Mouse (Mus musculus): ENCODE measurements around the gene Smim11. TPM values are rescaled to one million over a fixed set of nuclear protein-coding genes. Genes with fewer than 3 reads are reported as not detected.

The Smim11 gene
- polyA plus RNA-seq, 1 experiment from 2014 or later = 145 TPM

- 28% methylated on average over 27 of the region's 27 CpGs for WGBS
- H3K27ac ChIP-seq = no peak overlapping the region
- H3K36me3 ChIP-seq (ENCODE audit: insufficient read depth, low read length) = no peaks in the 10 kb centered on the region
- peak; percentile 85 for DNase-seq (ENCODE audit: low spot score)
- H3K4me3 ChIP-seq (replicated peaks; ENCODE audit: low read depth, low read length) = no peak overlapping the region
- H3K4me2 ChIP-seq (ENCODE audit: low read length) = peak overlapping the region; percentile 41
- H3K4me1 ChIP-seq (replicated peaks; ENCODE audit: insufficient read depth, low read length) = 0 out of 2 replicates have a peak, but pooled peaks cover 3% of the 10 kb centered on the region
- H3K9me3 ChIP-seq (replicated peaks; ENCODE audit: low read length) = no peaks in the 10 kb centered on the region
- no peaks in the 10 kb centered on the region for H3K27me3 ChIP-seq (ENCODE audit: insufficient read depth, low read length)
- peak; percentile 85 for TF ChIP-seq CTCF (IDR thresholded peaks at IDR 0.05; ENCODE audit: low read depth)
- peak; percentile 52; the same call in 1 of the 2 replicates for ATAC-seq (replicated peaks; ENCODE audit: low FRiP score, low read depth)
- H3K9ac ChIP-seq (ENCODE audit: low read depth, low read length) = no peak overlapping the region
Observed at GRCm38 (mm10) chr16:92340612-92341511, 39.8 kb downstream of the Smim11 start.

GRCm38 (mm10) chr16:92345177-92345576 lies 44.1 kb downstream of the Smim11 start:
- TF ChIP-seq CTCF (IDR thresholded peaks at IDR 0.05; ENCODE audit: low read depth) = no peak
- Histone ChIP-seq H3K4me2 (ENCODE audit: low read length) (no peak overlapping the region), H3K9me3 (replicated peaks; ENCODE audit: low read length) (no peaks in the 10 kb centered on the region), H3K9ac (ENCODE audit: low read depth, low read length) (no peak overlapping the region), H3K4me3 (replicated peaks; ENCODE audit: low read depth, low read length) (no peak overlapping the region), H3K27me3 (ENCODE audit: insufficient read depth, low read length) (no peaks in the 10 kb centered on the region), H3K4me1 (replicated peaks; ENCODE audit: insufficient read depth, low read length) (0 out of 2 replicates have a peak, but pooled peaks cover 2% of the 10 kb centered on the region), H3K27ac (no peak overlapping the region), H3K36me3 (ENCODE audit: insufficient read depth, low read length) (no peaks in the 10 kb centered on the region)
- 48% methylated on average over 11 of the region's 11 CpGs for WGBS
- ATAC-seq (replicated peaks; ENCODE audit: low FRiP score, low read depth) (no peak), DNase-seq (ENCODE audit: low spot score) (no peak)

GRCm38 (mm10) chr16:92346297-92346916 lies 45.3 kb downstream of the Smim11 start:
- H3K27ac ChIP-seq = no peak overlapping the region
- H3K36me3 ChIP-seq (ENCODE audit: insufficient read depth, low read length) = no peaks in the 10 kb centered on the region
- no peak overlapping the region for H3K4me3 ChIP-seq (replicated peaks; ENCODE audit: low read depth, low read length)
- 80% methylated on average over 13 of the region's 13 CpGs for WGBS
- no peaks in the 10 kb centered on the region for H3K9me3 ChIP-seq (replicated peaks; ENCODE audit: low read length)
- DNase-seq (ENCODE audit: low spot score) (no peak), ATAC-seq (replicated peaks; ENCODE audit: low FRiP score, low read depth) (no peak)
- no peaks in the 10 kb centered on the region for H3K27me3 ChIP-seq (ENCODE audit: insufficient read depth, low read length)
- no peak overlapping the region for H3K4me2 ChIP-seq (ENCODE audit: low read length)
- no peak overlapping the region for H3K9ac ChIP-seq (ENCODE audit: low read depth, low read length)
- no peak for TF ChIP-seq CTCF (IDR thresholded peaks at IDR 0.05; ENCODE audit: low read depth)
- no peaks in the 10 kb centered on the region for H3K4me1 ChIP-seq (replicated peaks; ENCODE audit: insufficient read depth, low read length)

- Histone ChIP-seq H3K9me3 (replicated peaks; ENCODE audit: low read length) (no peaks in the 10 kb centered on the region), H3K4me3 (replicated peaks; ENCODE audit: low read depth, low read length) (no peak overlapping the region), H3K27ac (no peak overlapping the region), H3K4me1 (replicated peaks; ENCODE audit: insufficient read depth, low read length) (no peaks in the 10 kb centered on the region), H3K9ac (ENCODE audit: low read depth, low read length) (no peak overlapping the region), H3K27me3 (ENCODE audit: insufficient read depth, low read length) (no peaks in the 10 kb centered on the region), H3K4me2 (ENCODE audit: low read length) (no peak overlapping the region), H3K36me3 (ENCODE audit: insufficient read depth, low read length) (no peaks in the 10 kb centered on the region)
- ATAC-seq (replicated peaks; ENCODE audit: low FRiP score, low read depth) = peak; percentile 56; the same call in 1 of the 2 replicates
- DNase-seq (ENCODE audit: low spot score) = no peak
- 52% methylated on average over 12 of the region's 12 CpGs for WGBS
- TF ChIP-seq CTCF (IDR thresholded peaks at IDR 0.05; ENCODE audit: low read depth) = no peak
Observed at GRCm38 (mm10) chr16:92348941-92349340, 47.9 kb downstream of the Smim11 start.

GRCm38 (mm10) chr16:92353295-92353694 lies 52.2 kb downstream of the Smim11 start:
- no peaks in the 10 kb centered on the region for H3K27me3 ChIP-seq (ENCODE audit: insufficient read depth, low read length)
- no peaks in the 10 kb centered on the region for H3K9me3 ChIP-seq (replicated peaks; ENCODE audit: low read length)
- no peak overlapping the region for H3K4me2 ChIP-seq (ENCODE audit: low read length)
- H3K27ac ChIP-seq = no peak overlapping the region
- peaks cover 7% of the 10 kb centered on the region; the same call in 1 of the 2 replicates for H3K4me1 ChIP-seq (replicated peaks; ENCODE audit: insufficient read depth, low read length)
- TF ChIP-seq CTCF (IDR thresholded peaks at IDR 0.05; ENCODE audit: low read depth) = no peak
- H3K4me3 ChIP-seq (replicated peaks; ENCODE audit: low read depth, low read length) = no peak overlapping the region
- DNase-seq (ENCODE audit: low spot score) = no peak
- no peaks in the 10 kb centered on the region for H3K36me3 ChIP-seq (ENCODE audit: insufficient read depth, low read length)
- no peak overlapping the region for H3K9ac ChIP-seq (ENCODE audit: low read depth, low read length)
- 79% methylated on average over 12 of the region's 12 CpGs for WGBS
- no peak for ATAC-seq (replicated peaks; ENCODE audit: low FRiP score, low read depth)

- Histone ChIP-seq H3K27me3 (ENCODE audit: insufficient read depth, low read length) (no peaks in the 10 kb centered on the region), H3K27ac (no peak overlapping the region), H3K9me3 (replicated peaks; ENCODE audit: low read length) (no peaks in the 10 kb centered on the region), H3K4me3 (replicated peaks; ENCODE audit: low read depth, low read length) (no peak overlapping the region), H3K4me2 (ENCODE audit: low read length) (no peak overlapping the region), H3K9ac (ENCODE audit: low read depth, low read length) (no peak overlapping the region), H3K4me1 (replicated peaks; ENCODE audit: insufficient read depth, low read length) (peaks cover 7% of the 10 kb centered on the region; the same call in 1 of the 2 replicates), H3K36me3 (ENCODE audit: insufficient read depth, low read length) (no peaks in the 10 kb centered on the region)
- DNase-seq (ENCODE audit: low spot score) (no peak), ATAC-seq (replicated peaks; ENCODE audit: low FRiP score, low read depth) (no peak)
- TF ChIP-seq CTCF (IDR thresholded peaks at IDR 0.05; ENCODE audit: low read depth) = no peak
- 59% methylated on average over 2 of the region's 2 CpGs for WGBS
Observed at GRCm38 (mm10) chr16:92353897-92354296, 52.8 kb downstream of the Smim11 start.

Measured in kidney, postnatal 0 days (tissue).